Mouse (Mus musculus): ENCODE measurements around the gene BC048507. TPM values are rescaled to one million over a fixed set of nuclear protein-coding genes. Genes with fewer than 3 reads are reported as not detected.

The BC048507 gene
- polyA plus RNA-seq, 1 experiment from 2014 or later: not detected

GRCm38 (mm10) chr13:67883966-67884365 lies 20.8 kb downstream of the BC048507 start:
- H3K27me3 ChIP-seq (replicated peaks; ENCODE audit: control insufficient read depth, insufficient read depth, low read length): no peaks in the 10 kb centered on the region
- WGBS: 86% methylated on average over 8 of the region's 8 CpGs
- H3K9me3 ChIP-seq (replicated peaks; ENCODE audit: control insufficient read depth, low read length): no peaks in the 10 kb centered on the region
- no peak overlapping the region for H3K4me2 ChIP-seq (ENCODE audit: low read length)
- H3K4me3 ChIP-seq (ENCODE audit: low read depth, low read length): no peak overlapping the region
- no peak overlapping the region for H3K9ac ChIP-seq (ENCODE audit: low read length)
- no peaks in the 10 kb centered on the region for H3K36me3 ChIP-seq (ENCODE audit: control insufficient read depth, insufficient read depth, low read length)
- DNase-seq (ENCODE audit: low spot score) (no peak), ATAC-seq (no peak)
- H3K4me1 ChIP-seq (ENCODE audit: control insufficient read depth, insufficient read depth, low read length): no peaks in the 10 kb centered on the region
- no peak overlapping the region for H3K27ac ChIP-seq (ENCODE audit: low read depth, low read length)

- Histone ChIP-seq H3K36me3 (ENCODE audit: control insufficient read depth, insufficient read depth, low read length) (no peaks in the 10 kb centered on the region), H3K4me1 (ENCODE audit: control insufficient read depth, insufficient read depth, low read length) (no peaks in the 10 kb centered on the region), H3K4me3 (ENCODE audit: low read depth, low read length) (no peak overlapping the region), H3K4me2 (ENCODE audit: low read length) (no peak overlapping the region), H3K9me3 (replicated peaks; ENCODE audit: control insufficient read depth, low read length) (peaks cover 22% of the 10 kb centered on the region), H3K27ac (ENCODE audit: low read depth, low read length) (no peak overlapping the region), H3K9ac (ENCODE audit: low read length) (no peak overlapping the region), H3K27me3 (replicated peaks; ENCODE audit: control insufficient read depth, insufficient read depth, low read length) (no peaks in the 10 kb centered on the region)
- DNase-seq (ENCODE audit: low spot score) (no peak), ATAC-seq (no peak)
- 47% methylated on average over 5 of the region's 5 CpGs for WGBS
Measured at GRCm38 (mm10) chr13:67909759-67910158, 46.6 kb downstream of the BC048507 start.

Other genes with a start within 250 kb of the BC048507 start
- 0.54 TPM in 1 of 2 replicates, not detected in the other for gene Gm49345, start 225.6 kb upstream of the BC048507 start, polyA plus RNA-seq (2014; fragmentation: Nextera tagmentation; extraction: Ambion mirVana)
- gene Zfp729a, start 225.5 kb upstream of the BC048507 start, polyA plus RNA-seq (2014; fragmentation: Nextera tagmentation; extraction: Ambion mirVana): 3.9 and 5.3 TPM in 2 replicates
- gene Zfp738, start 176.3 kb upstream of the BC048507 start, polyA plus RNA-seq (2014; fragmentation: Nextera tagmentation; extraction: Ambion mirVana): 9.9 and 15.0 TPM in 2 replicates
- 4.4 and 5.6 TPM in 2 replicates for gene Zfp65, start 134.2 kb upstream of the BC048507 start, polyA plus RNA-seq (2014; fragmentation: Nextera tagmentation; extraction: Ambion mirVana)
- 9.8 and 11.8 TPM in 2 replicates for gene Zfp85, start 108.1 kb upstream of the BC048507 start, polyA plus RNA-seq (2014; fragmentation: Nextera tagmentation; extraction: Ambion mirVana)
- gene Zfp493, start 83.6 kb upstream of the BC048507 start, polyA plus RNA-seq (2014; fragmentation: Nextera tagmentation; extraction: Ambion mirVana): 4.0 TPM in 2 replicates
- gene Zfp273, start 49.6 kb upstream of the BC048507 start, polyA plus RNA-seq (2014; fragmentation: Nextera tagmentation; extraction: Ambion mirVana): 13.9 and 14.0 TPM in 2 replicates
- 4.9 and 7.4 TPM in 2 replicates for gene Gm10037, start 32.2 kb upstream of the BC048507 start, polyA plus RNA-seq (2014; fragmentation: Nextera tagmentation; extraction: Ambion mirVana)